Mouse (Mus musculus) heart, adult 8-10 months (tissue): ENCODE data around the gene Bscl2. TPM values are rescaled to one million over a fixed set of nuclear protein-coding genes. Genes with fewer than 3 reads are reported as not detected.

Experiments used
- microRNA-seq: library from miRNA; unstranded; fragments of <30 nt; microRNA quantifications from one replicate; pipeline ENCODE4 v1.2.0, GENCODE M21; 2022
- total RNA-seq, 4 experiments: library from RNA; stranded (reverse); gene quantifications; 2 replicates each; pipeline ENCODE4 v1.2.4; 2022

Gene Bscl2
- total RNA-seq, 4 experiments from 2014 or later = 21.2 to 28.1 (median 24.2) TPM

Small RNA genes lying within 50 kb of the gene (microRNA-seq; reads per million reads assigned to microRNA genes)
- gene Mir5136 = not detected

Other genes starting within 250 kb of the Bscl2 start
- gene Slc22a8, start 246.2 kb upstream of the Bscl2 start, total RNA-seq = under 1 TPM in 1 of 4 experiments, not detected in 3; 0.25 TPM
- not detected for gene Slc22a6, start 219.4 kb upstream of the Bscl2 start, total RNA-seq
- gene Chrm1, start 173.7 kb upstream of the Bscl2 start, total RNA-seq = under 1 TPM in 2 of 4 experiments, not detected in 2; 0.09 TPM
- gene Slc3a2, start 114.1 kb upstream of the Bscl2 start, total RNA-seq = 10 to 100 TPM; 39.5 to 43.6 (median 41.9) TPM
- 10 to 100 TPM; 16.1 to 19.6 (median 17.5) TPM for gene Wdr74, start 101.6 kb upstream of the Bscl2 start, total RNA-seq
- gene 1700092M07Rik, start 96.7 kb upstream of the Bscl2 start, total RNA-seq = not detected
- gene Stx5a, start 96.1 kb upstream of the Bscl2 start, total RNA-seq = 10 to 100 TPM; 20.9 to 27.3 (median 25.4) TPM
- 10 to 100 TPM; 30.3 to 42.0 (median 33.7) TPM for gene Nxf1, start 80.4 kb upstream of the Bscl2 start, total RNA-seq
- gene Tmem223, start 66.5 kb upstream of the Bscl2 start, total RNA-seq = 100 to 1,000 TPM; 111 to 137 (median 125) TPM
- 10 to 100 TPM; 18.2 to 21.5 (median 19.5) TPM for gene Tmem179b, start 63.0 kb upstream of the Bscl2 start, total RNA-seq
- gene Taf6l, start 51.0 kb upstream of the Bscl2 start, total RNA-seq = 1 to 10 TPM; 5.4 to 9.0 (median 7.7) TPM
- 10 to 100 TPM; 52.1 to 60.7 (median 55.4) TPM for gene Polr2g, start 38.9 kb upstream of the Bscl2 start, total RNA-seq
- gene Zbtb3, start 34.9 kb upstream of the Bscl2 start, total RNA-seq = 1 to 10 TPM; 1.2 to 2.5 (median 1.5) TPM
- gene Ttc9c, start 18.1 kb upstream of the Bscl2 start, total RNA-seq = 10 to 100 TPM; 13.7 to 16.4 (median 14.9) TPM
- gene Hnrnpul2, start 17.5 kb upstream of the Bscl2 start, total RNA-seq = 10 to 100 TPM; 46.0 to 48.9 (median 46.9) TPM
- gene AC129217.1, start 7.7 kb upstream of the Bscl2 start, total RNA-seq = under 1 TPM in 1 of 4 experiments, not detected in 3; 0.53 TPM
- gene Gng3, start 1.7 kb downstream of the Bscl2 start, total RNA-seq = under 1 TPM in 1 of 4 experiments, not detected in 3; 0.22 TPM
- 1 to 10 TPM; 3.4 to 4.7 (median 3.9) TPM for gene Lrrn4cl, start 13.3 kb downstream of the Bscl2 start, total RNA-seq
- 100 to 1,000 TPM; 122 to 127 (median 125) TPM for gene Ubxn1, start 34.0 kb downstream of the Bscl2 start, total RNA-seq
- gene Uqcc3, start 43.5 kb downstream of the Bscl2 start, total RNA-seq = 10 to 100 TPM; 47.8 to 65.1 (median 52.0) TPM
- 1 to 10 TPM; 1.8 to 6.1 (median 4.4) TPM for gene Lbhd1, start 46.3 kb downstream of the Bscl2 start, total RNA-seq
- gene Gm49403, start 46.5 kb downstream of the Bscl2 start, total RNA-seq = not detected
- 10 to 100 TPM; 11.8 to 29.9 (median 21.1) TPM for gene 1810009A15Rik, start 51.4 kb downstream of the Bscl2 start, total RNA-seq
- gene Gm49416, start 51.5 kb downstream of the Bscl2 start, total RNA-seq = 1 to 10 TPM; 3.6 to 5.3 (median 4.6) TPM
- 10 to 100 TPM; 11.0 to 12.0 (median 11.2) TPM for gene Ints5, start 55.5 kb downstream of the Bscl2 start, total RNA-seq
- 10 to 100 TPM; 45.5 to 49.6 (median 47.2) TPM for gene Ganab, start 60.6 kb downstream of the Bscl2 start, total RNA-seq
- 10 to 100 TPM; 39.3 to 41.5 (median 40.6) TPM for gene B3gat3, start 82.9 kb downstream of the Bscl2 start, total RNA-seq
- 10 to 100 TPM; 22.0 to 37.5 (median 28.1) TPM for gene Rom1, start 91.9 kb downstream of the Bscl2 start, total RNA-seq
- 1 to 10 TPM; 7.2 to 9.1 (median 7.5) TPM for gene Eml3, start 92.1 kb downstream of the Bscl2 start, total RNA-seq
- 10 to 100 TPM; 28.2 to 33.7 (median 30.4) TPM for gene Mta2, start 104.4 kb downstream of the Bscl2 start, total RNA-seq
- gene Tut1, start 116.4 kb downstream of the Bscl2 start, total RNA-seq = 10 to 100 TPM in 1 of 4 experiments, 1 to 10 TPM in 3; 8.1 to 10.3 (median 8.6) TPM
- 100 to 1,000 TPM; 209 to 232 (median 227) TPM for gene Eef1g, start 129.6 kb downstream of the Bscl2 start, total RNA-seq
- gene Ahnak, start 151.8 kb downstream of the Bscl2 start, total RNA-seq = 100 to 1,000 TPM; 332 to 446 (median 375) TPM